Mouse (Mus musculus): ENCODE results near the gene Gcc2. TPM values are rescaled to one million over a fixed set of nuclear protein-coding genes. Genes with fewer than 3 reads are reported as not detected.

Gcc2 gene
- 18.4 and 19.5 TPM in 2 replicates for total RNA-seq (2012; rRNA removed)
- 19.3 and 19.6 TPM in 2 replicates for total RNA-seq (2014; rRNA removed)
- polyA plus RNA-seq (2012; ENCODE audit: insufficient read length, low read depth): 15.4 and 16.3 TPM in 2 replicates

DNA sequence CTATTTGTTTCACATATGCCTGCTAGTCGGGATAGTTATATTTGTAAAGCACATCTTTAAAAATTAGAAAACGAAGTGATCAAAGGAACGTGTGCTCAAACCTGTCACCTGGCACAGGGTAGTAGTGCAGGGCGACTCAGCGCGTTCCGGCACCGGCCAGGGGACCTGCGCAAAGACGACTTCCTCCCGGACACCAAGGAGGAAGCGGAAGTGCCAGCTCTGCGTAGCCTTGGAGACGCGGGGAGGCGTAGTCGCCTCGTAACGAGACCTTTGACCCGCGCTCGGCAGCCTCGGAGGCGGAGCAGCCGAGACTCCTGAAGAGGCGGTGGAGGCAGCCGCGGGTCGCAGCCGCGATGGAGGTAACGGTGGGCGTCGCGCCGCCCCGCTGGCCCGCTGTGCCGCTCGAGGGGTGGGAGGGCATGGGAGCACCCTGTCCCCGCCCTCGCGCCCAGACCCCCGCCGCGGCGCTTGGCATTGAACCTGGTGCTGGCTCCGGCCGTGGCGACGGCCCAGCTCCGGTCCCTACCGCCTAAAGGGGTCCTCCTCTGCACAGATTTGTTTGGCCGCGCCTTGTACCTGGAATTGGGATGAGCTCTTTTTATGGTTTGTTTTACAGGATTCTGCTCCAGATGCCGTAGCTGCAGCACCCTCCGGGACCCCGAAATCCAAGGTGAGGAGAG lies at the start of gene Gcc2:
TSS of gene Gcc2 (plus strand) at position 285 of the 680 bp plus-strand sequence.
- no peak for TF ChIP-seq ZC3H11A (IDR thresholded peaks at IDR 0.05; ENCODE audit: low read depth, low read length)
- TF ChIP-seq HCFC1 (IDR thresholded peaks at IDR 0.05; ENCODE audit: low read depth, low read length): peak; percentile 87
- peak; percentile 94 for TF ChIP-seq MXI1 (IDR thresholded peaks at IDR 0.05; ENCODE audit: low read depth, low read length)
- TF ChIP-seq GABPA (IDR thresholded peaks at IDR 0.05; ENCODE audit: insufficient replicate concordance, low read depth, low read length): no peak; the same call in 1 of the 2 replicates
- TF ChIP-seq MEF2A (IDR thresholded peaks at IDR 0.05; ENCODE audit: borderline replicate concordance, low read depth, low read length): peak; percentile 15; the same call in 1 of the 2 replicates
- TF ChIP-seq POLR2AphosphoS2 (IDR thresholded peaks at IDR 0.05; ENCODE audit: low read depth, low read length): peak; percentile 91
- TF ChIP-seq CTCF (conservative IDR thresholded peaks at IDR 0.05 in 1 of 2, IDR thresholded peaks at IDR 0.05 in 1 of 2; ENCODE audit: low read depth in 2 of 2, low read length in 2 of 2): no peak
- TF ChIP-seq RCOR1 (conservative IDR thresholded peaks at IDR 0.05; ENCODE audit: low read depth, low read length): no peak
- 0 out of 2 replicates have a peak, but pooled peaks have one; percentile 67 for TF ChIP-seq KAT2A (IDR thresholded peaks at IDR 0.05; ENCODE audit: insufficient replicate concordance, low read length)
- no peak for TF ChIP-seq PAX5 (IDR thresholded peaks at IDR 0.05; ENCODE audit: low read length)
- peak; percentile 76 for TF ChIP-seq MYC (IDR thresholded peaks at IDR 0.05; ENCODE audit: low read depth, low read length)
- peak; percentile 99 for TF ChIP-seq ELF1 (IDR thresholded peaks at IDR 0.05; ENCODE audit: low read depth, low read length)
- TF ChIP-seq EP300 (IDR thresholded peaks at IDR 0.05; ENCODE audit: low read length): no peak
- no peak for TF ChIP-seq E2F4 (IDR thresholded peaks at IDR 0.05; ENCODE audit: insufficient replicate concordance, low read depth, low read length)
- peak; percentile 89 for TF ChIP-seq NRF1 (IDR thresholded peaks at IDR 0.05; ENCODE audit: low read depth, low read length)
- peak; percentile 61 for TF ChIP-seq TCF12 (IDR thresholded peaks at IDR 0.05; ENCODE audit: low read depth, low read length)
- TF ChIP-seq CHD1 (IDR thresholded peaks at IDR 0.05; ENCODE audit: low read depth, low read length): no peak
- no peak; the same call in 1 of the 2 replicates for TF ChIP-seq CHD2 (IDR thresholded peaks at IDR 0.05; ENCODE audit: low read length)
- no peak for TF ChIP-seq UBTF (IDR thresholded peaks at IDR 0.05; ENCODE audit: low read depth, low read length)
- TF ChIP-seq ZMIZ1 (IDR thresholded peaks at IDR 0.05; ENCODE audit: low read depth, low read length): peak; percentile 35; the same call in 1 of the 2 replicates
- TF ChIP-seq SIN3A (IDR thresholded peaks at IDR 0.05; ENCODE audit: low read length): peak; percentile 97
- no peak for TF ChIP-seq IRF4 (IDR thresholded peaks at IDR 0.05; ENCODE audit: low read depth, low read length)
- TF ChIP-seq NELFE (IDR thresholded peaks at IDR 0.05; ENCODE audit: low read depth, low read length): peak; percentile 95
- no peak for TF ChIP-seq JUND (conservative IDR thresholded peaks at IDR 0.05; ENCODE audit: low read depth, low read length)
- TF ChIP-seq POLR2A (IDR thresholded peaks at IDR 0.05; ENCODE audit: low read depth, low read length): peak; percentile 96
- TF ChIP-seq MAX (IDR thresholded peaks at IDR 0.05; ENCODE audit: low read length): no peak; the same call in 1 of the 2 replicates
- TF ChIP-seq ETS1 (conservative IDR thresholded peaks at IDR 0.05; ENCODE audit: low read depth, low read length): no peak
- TF ChIP-seq USF1 (IDR thresholded peaks at IDR 0.05; ENCODE audit: low read depth, low read length): no peak
- no peak for TF ChIP-seq ZNF384 (IDR thresholded peaks at IDR 0.05; ENCODE audit: low read depth, low read length)
- TF ChIP-seq MAFK (IDR thresholded peaks at IDR 0.05; ENCODE audit: insufficient replicate concordance, low read length): no peak
- peak; percentile 42 for TF ChIP-seq BHLHE40 (IDR thresholded peaks at IDR 0.05; ENCODE audit: low read depth, low read length)
- no peak for TF ChIP-seq JUN (IDR thresholded peaks at IDR 0.05; ENCODE audit: insufficient read depth, low read depth, low read length)
- TF ChIP-seq MAZ (IDR thresholded peaks at IDR 0.05; ENCODE audit: low read depth, low read length): no peak
- TF ChIP-seq RAD21 (IDR thresholded peaks at IDR 0.05; ENCODE audit: low read depth, low read length): no peak
- TF ChIP-seq USF2 (conservative IDR thresholded peaks at IDR 0.05; ENCODE audit: low read depth, low read length): no peak
- no peak for TF ChIP-seq ZKSCAN1 (IDR thresholded peaks at IDR 0.05; ENCODE audit: borderline replicate concordance, low read depth, low read length)
- TF ChIP-seq TBP (conservative IDR thresholded peaks at IDR 0.05; ENCODE audit: low read depth, low read length): peak; percentile 87
- no peak for TF ChIP-seq SMC3 (IDR thresholded peaks at IDR 0.05; ENCODE audit: low read depth, low read length)
- Histone ChIP-seq H3K36me3 (replicated peaks in 1 of 2; ENCODE audit: control insufficient read depth in 1 of 2, insufficient read depth in 1 of 2, low read length in 1 of 2) (peaks cover 9 to 23% of the 10 kb centered on the region in 2 experiments), H3K9me3 (replicated peaks; ENCODE audit: low read length) (no peaks in the 10 kb centered on the region), H3K4me3 (replicated peaks in 1 of 3; ENCODE audit: low read depth in 2 of 3, low read length in 2 of 3, poor library complexity in 1 of 3) (peak within 1 kb of the TSS; percentile 90 to 91 (median 91)), H3K9ac (ENCODE audit: insufficient read depth, low read depth) (peak within 1 kb of the TSS; percentile 72), H3K4me2 (ENCODE audit: insufficient read depth, low read depth, poor library complexity, severe bottlenecking) (peak within 1 kb of the TSS; percentile 95), H3K4me1 (ENCODE audit: control insufficient read depth in 1 of 2, insufficient read depth in 2 of 2) (peaks cover 0 to 18% of the 10 kb centered on the region in 2 experiments; a peak in 2 of 4 replicates), H3K79me2 (replicated peaks; ENCODE audit: control insufficient read depth, extremely low read depth, insufficient read depth, poor library complexity, severe bottlenecking) (peaks cover 5% of the 10 kb centered on the region; the same call in 1 of the 2 replicates), H3K27ac (ENCODE audit: insufficient read depth, low read depth) (no peak within 1 kb of the TSS), H3K27me3 (replicated peaks) (no peaks in the 10 kb centered on the region)
- DNase-seq (ENCODE audit: extremely low read depth): peak; percentile 95
- dilution Hi-C loops (cut with MboI; ENCODE audit: extremely low pct_ligation_motif_present, extremely low pct_unique_long_range_greater_than_20kb, low sequenced_read_pairs): no loop called here
- in situ Hi-C loops (cut with MboI; ENCODE audit: low pct_ligation_motif_present, low pct_unique_long_range_greater_than_20kb, low sequenced_read_pairs): no loop called here
